Mouse (Mus musculus): ENCODE data around the gene Tppp2.

GRCm38 (mm10) chr14:51939005-51939404 lies 20.8 kb downstream of the Tppp2 start:
- TF ChIP-seq CTCF (IDR thresholded peaks at IDR 0.05) (no peak), EP300 (IDR thresholded peaks at IDR 0.05; ENCODE audit: insufficient read depth, low read depth, low read length) (no peak), POLR2A (IDR thresholded peaks at IDR 0.05; ENCODE audit: insufficient read depth, low read depth, low read length) (no peak)

All from heart, adult 2 months (tissue).